Mouse (Mus musculus): ENCODE data around the gene 0610009B22Rik. TPM values are rescaled to one million over a fixed set of nuclear protein-coding genes. Genes with fewer than 3 reads are reported as not detected.
"Not testable (repeated sequence)": the region's sequence is repeated elsewhere in the genome, so short reads cannot be mapped to it uniquely, and the experiment has no call there.

The 0610009B22Rik gene
- total RNA-seq, 2 experiments from 2014 or later = 35.8 to 37.3 TPM

- intact Hi-C loops (cut with DNase I); DNase-seq: not testable (repeated sequence)
These were observed 23.9 kb downstream of the 0610009B22Rik start for GRCm38 (mm10) chr11:51664747-51665146.

- intact Hi-C loops (cut with DNase I) = no loop called here
- no peak for DNase-seq
These were observed 26.0 kb downstream of the 0610009B22Rik start for GRCm38 (mm10) chr11:51662632-51663031.

- intact Hi-C loops (cut with DNase I) = no loop called here
- no peak for DNase-seq
These were observed 26.8 kb downstream of the 0610009B22Rik start for GRCm38 (mm10) chr11:51661867-51662365.

- intact Hi-C loops (cut with DNase I) = no loop called here
- no peak for DNase-seq
These were observed 30.0 kb downstream of the 0610009B22Rik start for GRCm38 (mm10) chr11:51658705-51659104.

- DNase-seq = no peak
- intact Hi-C loops (cut with DNase I) = no loop called here
These were observed 30.4 kb downstream of the 0610009B22Rik start for GRCm38 (mm10) chr11:51658291-51658690.

- no peak for DNase-seq
- intact Hi-C loops (cut with DNase I) = no loop called here
These were observed 31.7 kb downstream of the 0610009B22Rik start for GRCm38 (mm10) chr11:51656798-51657521.

GRCm38 (mm10) chr11:51654891-51655290 is 33.8 kb downstream of the 0610009B22Rik start:
- intact Hi-C loops (cut with DNase I) = loop anchor here (5.0 kb wide), 1 partner anchor 38 kb away; the partner anchor contains the start of gene Nhp2

GRCm38 (mm10) chr11:51653736-51654135 is 34.9 kb downstream of the 0610009B22Rik start:
- no peak for DNase-seq
- intact Hi-C loops (cut with DNase I) = loop anchor here (5.0 kb wide), 1 partner anchor 36 kb away; the partner anchor contains the start of gene Nhp2

More at GRCm38 (mm10) chr11:51654891-51655290, 33.8 kb downstream of the 0610009B22Rik start:
- DNase-seq = no peak

- DNase-seq = no peak
- intact Hi-C loops (cut with DNase I) = loop anchor here (5.0 kb wide), 1 partner anchor 36 kb away; the partner anchor contains the start of gene Nhp2
These were observed 35.7 kb downstream of the 0610009B22Rik start for GRCm38 (mm10) chr11:51652889-51653418.

GRCm38 (mm10) chr11:51650691-51651515 is 37.8 kb downstream of the 0610009B22Rik start, which contains the start of the genes N4bp3 and D930048N14Rik:
TSS of gene N4bp3 (minus strand) at chr11:51650842.
TSS of gene D930048N14Rik (plus strand) at chr11:51650954.
- peak; percentile 83 to 86 for DNase-seq
- intact Hi-C loops (cut with DNase I) = loop anchor here (5.0 kb wide), 1 partner anchor 34 kb away; the partner anchor contains the start of gene Nhp2

GRCm38 (mm10) chr11:51650261-51650660 is 38.4 kb downstream of the 0610009B22Rik start:
- intact Hi-C loops (cut with DNase I) = loop anchor here (5.0 kb wide), 1 partner anchor 33 kb away; the partner anchor contains the start of gene Nhp2
- no peak for DNase-seq

- DNase-seq = no peak
- intact Hi-C loops (cut with DNase I) = loop anchor here (5.0 kb wide), 2 partner anchors 32 to 33 kb away; partner anchors contain the start of gene Nhp2
These were observed 38.8 kb downstream of the 0610009B22Rik start for GRCm38 (mm10) chr11:51649889-51650199.

GRCm38 (mm10) chr11:51649111-51649888 is 39.4 kb downstream of the 0610009B22Rik start:
- intact Hi-C loops (cut with DNase I) = loop anchor here (5.0 kb wide), 1 partner anchor 33 kb away; no protein-coding TSS in a partner anchor

GRCm38 (mm10) chr11:51648566-51648965 is 40.1 kb downstream of the 0610009B22Rik start:
- no peak for DNase-seq
- intact Hi-C loops (cut with DNase I) = loop anchor here (5.0 kb wide), 1 partner anchor 34 kb away; no protein-coding TSS in a partner anchor

More at GRCm38 (mm10) chr11:51649111-51649888, 39.4 kb downstream of the 0610009B22Rik start:
- no peak for DNase-seq

GRCm38 (mm10) chr11:51646751-51647667 is 41.7 kb downstream of the 0610009B22Rik start:
- peak in 1 of 2 experiments; percentile 49 for DNase-seq
- intact Hi-C loops (cut with DNase I) = loop anchor here (5.0 kb wide), 1 partner anchor 35 kb away; no protein-coding TSS in a partner anchor

- no peak for DNase-seq
- intact Hi-C loops (cut with DNase I) = loop anchor here (5.0 kb wide), 1 partner anchor 36 kb away; no protein-coding TSS in a partner anchor
These were observed 42.4 kb downstream of the 0610009B22Rik start for GRCm38 (mm10) chr11:51646245-51646644.

- no peak for DNase-seq
- intact Hi-C loops (cut with DNase I) = loop anchor here (5.0 kb wide), 1 partner anchor 37 kb away; no protein-coding TSS in a partner anchor
These were observed 43.4 kb downstream of the 0610009B22Rik start for GRCm38 (mm10) chr11:51645293-51645692.

GRCm38 (mm10) chr11:51644217-51644616 is 44.5 kb downstream of the 0610009B22Rik start:
- no peak for DNase-seq
- intact Hi-C loops (cut with DNase I) = no loop called here
